Mouse (Mus musculus) forebrain, embryonic 14.5 days (tissue): ENCODE measurements at regions not wholly inside any gene's neighbourhood (a gene's known extent, or its start where the extent isn't known, plus 50 kb on each side); places are given as distances from the start of the nearest gene placed in this dataset.

ENCODE experiments used
- ATAC-seq: fragments of 200-750 bp; cut with Nextera tagmentation; 2 replicates; pipeline ENCODE4 v1.8.0; 2017; ENCODE audit warnings: mild to moderate bottlenecking, moderate library complexity
- DNase-seq: peaks from one replicate; pipeline ENCODE4 v3.0.0-alpha.2; 2015; ENCODE audit warnings: low spot score
- H3K27ac ChIP-seq: fragments of 300-500 bp; sonication (generic); 2 replicates; pipeline ENCODE4 v1.5.1; 2014; ENCODE audit warnings: low read depth, mild to moderate bottlenecking, control low read depth, low read length, moderate library complexity
- H3K27me3 ChIP-seq: fragments of 300-500 bp; sonication (generic); replicated peaks from 2 replicates; pipeline ENCODE4 v1.6.1; 2014; ENCODE audit warnings: low read length, control low read depth, mixed read lengths; ENCODE audit not compliant: control insufficient read depth, insufficient read depth
- H3K36me3 ChIP-seq: fragments of 300-500 bp; sonication (generic); 2 replicates; pipeline ENCODE4 v1.6.1; 2014; ENCODE audit warnings: low read length, control low read depth; ENCODE audit not compliant: control insufficient read depth, insufficient read depth
- H3K4me1 ChIP-seq: fragments of 300-500 bp; sonication (generic); 2 replicates; pipeline ENCODE4 v1.6.1; 2014; ENCODE audit warnings: antibody characterized with exemption, low read length, control low read depth; ENCODE audit not compliant: control insufficient read depth, insufficient read depth
- H3K4me2 ChIP-seq: fragments of 300-500 bp; sonication (generic); 2 replicates; pipeline ENCODE4 v1.6.1; 2014; ENCODE audit warnings: mild to moderate bottlenecking, control low read depth, low read length
- H3K4me3 ChIP-seq: fragments of 300-500 bp; sonication (generic); 2 replicates; pipeline ENCODE4 v1.5.1; 2014; ENCODE audit warnings: low read depth, low read length, control low read depth
- H3K9ac ChIP-seq: fragments of 300-500 bp; sonication (generic); 2 replicates; pipeline ENCODE4 v1.6.1; 2014; ENCODE audit warnings: mild to moderate bottlenecking, low read length, control low read depth, moderate library complexity
- H3K9me3 ChIP-seq: fragments of 300-500 bp; sonication (generic); replicated peaks from 2 replicates; pipeline ENCODE4 v1.6.1; 2016; ENCODE audit warnings: low read length, control low read depth, mixed read lengths; ENCODE audit not compliant: control insufficient read depth
- WGBS: fragments of 180-500 bp; shearing (Covaris S2); extraction: QIAGEN DNeasy Blood & Tissue Kit; methylation state at CpG from one replicate; pipeline ENCODE4 v1.1.7; 2014; 5-methylcytosine and 5-hydroxymethylcytosine counted together

GRCm38 (mm10) chr1:23189790-23190189 is 87.7 kb upstream of the 4933415F23Rik start:
- H3K4me3 ChIP-seq: no peak overlapping the region
- DNase-seq: no peak
- WGBS: 94% methylated on average over 4 of the region's 4 CpGs

GRCm38 (mm10) chr1:23188216-23188615 is 86.2 kb upstream of the 4933415F23Rik start:
- no peak overlapping the region for H3K27ac ChIP-seq
- no peak for ATAC-seq

More at GRCm38 (mm10) chr1:23189790-23190189, 87.7 kb upstream of the 4933415F23Rik start:
- no peaks in the 10 kb centered on the region for H3K4me1 ChIP-seq
- no peak overlapping the region for H3K27ac ChIP-seq
- no peaks in the 10 kb centered on the region for H3K27me3 ChIP-seq
- ATAC-seq: no peak
- no peaks in the 10 kb centered on the region for H3K9me3 ChIP-seq
- H3K9ac ChIP-seq: no peak overlapping the region
- no peaks in the 10 kb centered on the region for H3K36me3 ChIP-seq
- H3K4me2 ChIP-seq: no peak overlapping the region

DNA sequence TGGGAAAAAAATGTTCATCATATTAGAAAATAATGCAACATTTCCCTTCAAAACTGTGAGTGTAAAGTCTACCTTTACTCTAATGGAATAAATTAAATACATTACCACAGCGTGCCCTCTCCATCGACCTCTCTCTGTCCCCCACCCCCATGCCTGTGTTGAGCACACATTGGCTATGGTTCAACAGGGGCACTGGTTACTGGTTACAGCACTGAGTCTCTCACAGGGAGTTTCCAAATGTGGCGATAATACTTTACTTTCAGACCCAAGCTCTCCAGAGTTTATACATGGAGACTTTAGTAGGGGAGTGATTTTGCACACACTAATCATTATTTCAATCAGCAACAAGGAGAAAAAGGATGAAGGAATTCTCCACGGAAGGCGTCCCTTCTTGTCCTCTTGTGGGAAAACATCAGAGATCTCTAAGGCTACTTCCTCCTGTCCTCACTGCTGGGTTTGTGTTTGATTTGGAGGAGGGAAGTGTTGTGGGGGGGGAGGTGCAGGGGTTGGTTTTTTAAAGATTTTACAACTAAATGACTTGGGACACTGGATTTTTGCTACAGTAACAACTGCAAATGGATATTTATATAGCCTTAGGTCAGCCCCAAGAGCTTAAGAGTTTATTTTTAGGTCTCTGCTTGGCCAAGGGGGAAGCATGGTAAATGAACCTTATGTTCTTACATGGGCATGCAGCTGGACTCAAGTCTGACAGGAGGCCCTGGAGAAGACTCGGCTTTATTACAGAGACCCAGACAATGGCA is 85.6 kb upstream of the 4933415F23Rik start:
- Histone ChIP-seq H3K27ac (no peak overlapping the region), H3K4me1 (no peaks in the 10 kb centered on the region), H3K36me3 (no peaks in the 10 kb centered on the region), H3K9ac (no peak overlapping the region), H3K27me3 (no peaks in the 10 kb centered on the region), H3K4me3 (no peak overlapping the region), H3K9me3 (no peaks in the 10 kb centered on the region), H3K4me2 (no peak overlapping the region)
- ATAC-seq (no peak), DNase-seq (no peak)
- 88% methylated on average over 6 of the region's 6 CpGs for WGBS

More at GRCm38 (mm10) chr1:23188216-23188615, 86.2 kb upstream of the 4933415F23Rik start:
- no peak overlapping the region for H3K4me3 ChIP-seq
- no peak for DNase-seq
- no peaks in the 10 kb centered on the region for H3K36me3 ChIP-seq
- H3K9ac ChIP-seq: no peak overlapping the region
- 76% methylated on average over 5 of the region's 5 CpGs for whole genome bisulfite sequencing
- H3K4me2 ChIP-seq: no peak overlapping the region
- H3K4me1 ChIP-seq: no peaks in the 10 kb centered on the region
- no peaks in the 10 kb centered on the region for H3K27me3 ChIP-seq
- H3K9me3 ChIP-seq: no peaks in the 10 kb centered on the region

DNA sequence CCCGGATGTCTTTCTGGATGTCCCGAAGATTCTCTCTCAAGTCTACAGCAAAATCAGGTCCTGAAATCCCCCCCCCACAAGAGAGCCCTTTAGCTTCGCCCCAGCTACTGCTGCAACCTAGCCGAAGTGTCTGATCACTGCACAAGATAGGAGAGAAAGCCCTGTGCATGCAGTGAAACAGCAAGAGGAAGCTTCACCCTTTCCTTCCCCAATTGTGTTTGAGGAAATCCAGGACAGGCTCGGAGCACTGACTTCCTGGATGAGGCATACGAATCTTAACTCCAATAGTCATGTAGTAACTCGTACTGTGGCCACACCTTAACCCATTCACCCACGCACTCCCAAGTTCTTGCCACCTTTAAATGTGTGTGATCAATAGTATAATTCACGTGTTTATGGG is 82.7 kb upstream of the 4933415F23Rik start:
- no peaks in the 10 kb centered on the region for H3K9me3 ChIP-seq
- WGBS: 87% methylated on average over 9 of the region's 9 CpGs
- H3K9ac ChIP-seq: no peak overlapping the region
- DNase-seq (no peak), ATAC-seq (no peak)
- no peak overlapping the region for H3K27ac ChIP-seq
- no peak overlapping the region for H3K4me3 ChIP-seq
- H3K4me2 ChIP-seq: no peak overlapping the region
- H3K4me1 ChIP-seq: no peaks in the 10 kb centered on the region
- no peaks in the 10 kb centered on the region for H3K27me3 ChIP-seq
- H3K36me3 ChIP-seq: no peaks in the 10 kb centered on the region

- no peak for DNase-seq
- Histone ChIP-seq H3K27ac (no peak overlapping the region), H3K36me3 (no peaks in the 10 kb centered on the region), H3K4me2 (no peak overlapping the region), H3K9me3 (no peaks in the 10 kb centered on the region), H3K27me3 (no peaks in the 10 kb centered on the region), H3K4me3 (no peak overlapping the region), H3K9ac (no peak overlapping the region), H3K4me1 (no peaks in the 10 kb centered on the region)
- ATAC-seq: no peak
Observed at GRCm38 (mm10) chr1:23182541-23182940, 80.5 kb upstream of the 4933415F23Rik start.

DNA sequence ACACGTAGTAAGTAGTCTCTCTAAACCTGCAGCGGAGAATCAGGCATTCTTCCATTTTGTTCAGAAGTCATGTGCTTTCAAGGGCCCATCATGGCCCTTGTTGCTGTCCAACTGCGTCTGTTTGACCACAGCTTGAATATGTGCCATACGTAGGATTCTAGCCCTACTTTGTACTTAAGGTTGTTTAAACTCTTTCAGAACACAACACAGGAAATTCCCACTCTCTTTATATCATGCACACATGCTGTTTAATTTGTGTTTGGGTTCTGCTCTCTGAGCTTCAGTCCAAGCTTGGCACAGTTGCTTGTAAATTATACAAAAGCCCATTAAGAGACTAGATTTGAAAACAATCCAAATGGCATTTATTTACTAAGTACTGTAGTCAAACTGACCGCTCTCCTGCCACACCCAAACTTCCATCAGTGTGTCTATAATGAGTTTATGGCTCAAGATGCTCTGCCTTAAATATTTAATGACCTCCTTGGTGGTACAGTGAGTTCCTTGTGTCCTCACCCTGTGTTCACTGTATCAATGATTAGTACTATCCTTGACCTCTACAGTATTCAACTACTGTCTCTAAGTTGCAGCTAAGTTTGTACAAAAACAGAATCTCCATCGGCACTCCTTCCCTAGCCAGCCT is 76.4 kb upstream of the 4933415F23Rik start:
- Histone ChIP-seq H3K27me3 (no peaks in the 10 kb centered on the region), H3K36me3 (no peaks in the 10 kb centered on the region), H3K27ac (no peak overlapping the region), H3K4me1 (no peaks in the 10 kb centered on the region), H3K4me3 (no peak overlapping the region), H3K4me2 (no peak overlapping the region), H3K9ac (no peak overlapping the region), H3K9me3 (no peaks in the 10 kb centered on the region)
- peak; percentile 4 for DNase-seq
- 82% methylated on average over 6 of the region's 6 CpGs for WGBS
- no peak for ATAC-seq

DNA sequence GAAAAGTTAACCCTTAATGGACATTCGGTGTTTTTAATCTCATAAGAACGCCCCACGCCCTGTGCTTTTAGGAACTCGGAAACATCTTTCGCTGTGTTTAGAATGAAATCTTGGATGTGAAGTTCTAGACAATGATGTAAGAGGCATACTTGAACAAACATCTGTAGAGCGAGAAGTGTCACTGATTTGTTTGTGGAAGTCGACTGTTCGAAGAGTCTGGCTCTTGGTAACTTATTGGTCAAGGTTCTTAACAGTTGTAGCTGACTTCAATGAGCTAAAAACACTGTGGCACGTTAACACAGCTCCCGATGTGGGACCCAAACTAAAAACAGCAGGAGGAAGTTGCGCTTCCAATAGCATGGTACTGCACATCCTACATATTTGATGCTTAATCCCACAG is 72.0 kb upstream of the 4933415F23Rik start:
- Histone ChIP-seq H3K9me3 (0 out of 2 replicates have a peak, but pooled peaks cover 2% of the 10 kb centered on the region), H3K36me3 (no peaks in the 10 kb centered on the region), H3K4me3 (no peak overlapping the region), H3K4me1 (no peaks in the 10 kb centered on the region), H3K27ac (no peak overlapping the region), H3K4me2 (no peak overlapping the region), H3K27me3 (no peaks in the 10 kb centered on the region), H3K9ac (no peak overlapping the region)
- ATAC-seq (no peak), DNase-seq (no peak)
- WGBS: 91% methylated on average over 11 of the region's 11 CpGs

- DNase-seq (no peak), ATAC-seq (no peak)
- no peaks in the 10 kb centered on the region for H3K36me3 ChIP-seq
- H3K4me2 ChIP-seq: no peak overlapping the region
- H3K4me3 ChIP-seq: no peak overlapping the region
- H3K4me1 ChIP-seq: no peaks in the 10 kb centered on the region
- 68% methylated on average over 7 of the region's 7 CpGs for WGBS
- no peaks in the 10 kb centered on the region for H3K27me3 ChIP-seq
- no peak overlapping the region for H3K27ac ChIP-seq
- no peak overlapping the region for H3K9ac ChIP-seq
- H3K9me3 ChIP-seq: 0 out of 2 replicates have a peak, but pooled peaks cover 3% of the 10 kb centered on the region
Observed at GRCm38 (mm10) chr1:23173054-23173802, 71.2 kb upstream of the 4933415F23Rik start.
